In the genomic region with DNA sequence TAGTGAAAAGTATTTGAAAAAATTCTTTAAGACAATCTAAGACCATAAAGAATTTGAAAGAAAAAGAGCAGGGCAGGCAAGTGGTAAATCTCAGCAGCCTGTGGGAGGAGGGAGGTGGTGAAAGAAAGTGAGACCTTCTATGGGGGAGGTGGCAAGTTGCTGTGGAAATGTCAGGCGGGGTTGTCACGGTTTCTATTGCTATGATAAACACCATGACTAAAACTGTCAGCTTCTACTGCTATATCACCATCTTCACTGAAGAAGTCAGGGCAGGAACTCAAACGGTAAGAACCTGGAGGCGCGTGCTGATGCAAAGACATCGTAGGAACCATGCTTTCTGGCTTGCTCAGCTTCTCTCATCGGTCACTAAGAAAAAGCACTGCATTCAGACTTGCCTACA, we compare ENCODE assay signal across 20 mouse cellular contexts. TPM values are rescaled to one million over a fixed set of nuclear protein-coding genes. Genes with fewer than 3 reads are reported as not detected.
DNase-seq lines count a peak whose midpoint lies in the region; ATAC-seq lines count a peak whose summit lies in the region.
"Had no signal": no experiment of that assay in that cellular context is flagged by ENCODE, and none has a peak within 500 bp of the region (broad histone marks: within the 10 kb centered on the region; RNA-seq: fewer than 3 reads in every experiment).

No protein-coding gene starts in this region.

- H3K4me2 ChIP-seq in intestine, embryonic 14.5 days (ENCODE audit: low read length) = no peak overlapping the region
- H3K4me2 ChIP-seq in intestine, embryonic 16.5 days (ENCODE audit: low read depth, low read length) = no peak overlapping the region
- no peak overlapping the region for H3K4me2 ChIP-seq in midbrain, embryonic 11.5 days
- no peak overlapping the region for H3K4me2 ChIP-seq in midbrain, embryonic 14.5 days (ENCODE audit: low read length)
- H3K4me2 ChIP-seq: embryonic facial prominence, embryonic 12.5 days; hindbrain, embryonic 12.5 days; liver, embryonic 13.5 days; stomach, embryonic 15.5 days had no signal

- WGBS in intestine, embryonic 14.5 days = 60% methylated on average over 7 of the region's 7 CpGs
- WGBS in intestine, embryonic 16.5 days = 69% methylated on average over 7 of the region's 7 CpGs
- WGBS in midbrain, embryonic 11.5 days = 56% methylated on average over 7 of the region's 7 CpGs
- WGBS in midbrain, embryonic 14.5 days = 39% methylated on average over 7 of the region's 7 CpGs

- DNase-seq in frontal cortex, postnatal 14 days (ENCODE audit: low spot score in 2 of 2) = no peak
- DNase-seq in intestine, embryonic 14.5 days (ENCODE audit: low spot score) = peak; percentile 40
- DNase-seq in midbrain, embryonic 11.5 days (ENCODE audit: low spot score, missing footprints) = peak; percentile 86
- DNase-seq in midbrain, embryonic 14.5 days = no peak
- peak; percentile 22 to 37 for DNase-seq in right cerebral cortex, postnatal 36 days (ENCODE audit: low spot score in 2 of 2)
- DNase-seq in thymus, postnatal 10 days (ENCODE audit: low spot score in 2 of 2) = no peak
- DNase-seq: cerebellum, adult 11 months; kidney, adult 11 months; liver, embryonic 13.5 days; spleen, adult 18-20 months; thymus, postnatal 14 days had no signal

- H3K9ac ChIP-seq in intestine, embryonic 14.5 days (ENCODE audit: low read length) = no peak overlapping the region
- H3K9ac ChIP-seq in intestine, embryonic 16.5 days (ENCODE audit: low read depth, low read length) = no peak overlapping the region
- H3K9ac ChIP-seq in midbrain, embryonic 11.5 days (ENCODE audit: low read length) = no peak overlapping the region
- H3K9ac ChIP-seq in midbrain, embryonic 14.5 days (replicated peaks; ENCODE audit: low read length) = no peak overlapping the region
- H3K9ac ChIP-seq: embryonic facial prominence, embryonic 12.5 days; hindbrain, embryonic 12.5 days; liver, embryonic 13.5 days; stomach, embryonic 15.5 days had no signal

- no peaks in the 10 kb centered on the region for H3K4me1 ChIP-seq in intestine, embryonic 14.5 days (replicated peaks; ENCODE audit: control insufficient read depth, insufficient read depth, low read length)
- H3K4me1 ChIP-seq in intestine, embryonic 16.5 days (ENCODE audit: control insufficient read depth, insufficient read depth, low read length) = no peaks in the 10 kb centered on the region
- no peaks in the 10 kb centered on the region for H3K4me1 ChIP-seq in midbrain, embryonic 11.5 days (ENCODE audit: control insufficient read depth, insufficient read depth, low read length)
- H3K4me1 ChIP-seq in midbrain, embryonic 14.5 days (ENCODE audit: control insufficient read depth, insufficient read depth, low read length) = no peaks in the 10 kb centered on the region
- H3K4me1 ChIP-seq: embryonic facial prominence, embryonic 12.5 days; hindbrain, embryonic 12.5 days; limb, embryonic 10.5 days; liver, embryonic 13.5 days; stomach, embryonic 15.5 days had no signal

- no peak overlapping the region for H3K27ac ChIP-seq in intestine, embryonic 14.5 days (ENCODE audit: low read depth)
- no peak overlapping the region for H3K27ac ChIP-seq in intestine, embryonic 16.5 days (ENCODE audit: low read length)
- no peak overlapping the region for H3K27ac ChIP-seq in midbrain, embryonic 11.5 days (ENCODE audit: low read depth, low read length)
- no peak overlapping the region for H3K27ac ChIP-seq in midbrain, embryonic 14.5 days (replicated peaks; ENCODE audit: low read depth, low read length)
- H3K27ac ChIP-seq: embryonic facial prominence, embryonic 12.5 days; hindbrain, embryonic 12.5 days; layer of hippocampus, adult 2 months; limb, embryonic 10.5 days; liver, embryonic 13.5 days; stomach, embryonic 15.5 days had no signal

- no peak overlapping the region for H3K4me3 ChIP-seq in intestine, embryonic 14.5 days (ENCODE audit: low read depth, low read length)
- no peak overlapping the region for H3K4me3 ChIP-seq in intestine, embryonic 16.5 days (ENCODE audit: low read length)
- H3K4me3 ChIP-seq in midbrain, embryonic 11.5 days (ENCODE audit: low read depth, low read length) = no peak overlapping the region
- H3K4me3 ChIP-seq in midbrain, embryonic 14.5 days (replicated peaks; ENCODE audit: low read depth, low read length) = no peak overlapping the region
- H3K4me3 ChIP-seq: embryonic facial prominence, embryonic 12.5 days; hindbrain, embryonic 12.5 days; layer of hippocampus, adult 2 months; limb, embryonic 10.5 days; liver, embryonic 13.5 days; stomach, embryonic 15.5 days had no signal

- no peaks in the 10 kb centered on the region for H3K27me3 ChIP-seq in intestine, embryonic 14.5 days (replicated peaks; ENCODE audit: control insufficient read depth, insufficient read depth, low read length)
- no peaks in the 10 kb centered on the region for H3K27me3 ChIP-seq in intestine, embryonic 16.5 days (replicated peaks; ENCODE audit: control insufficient read depth, insufficient read depth, low read length)
- H3K27me3 ChIP-seq in midbrain, embryonic 11.5 days (ENCODE audit: control insufficient read depth, insufficient read depth, low read length) = no peaks in the 10 kb centered on the region
- H3K27me3 ChIP-seq in midbrain, embryonic 14.5 days (ENCODE audit: control insufficient read depth, insufficient read depth, low read length) = no peaks in the 10 kb centered on the region
- H3K27me3 ChIP-seq: embryonic facial prominence, embryonic 12.5 days; hindbrain, embryonic 12.5 days; liver, embryonic 13.5 days; stomach, embryonic 15.5 days had no signal

- no peaks in the 10 kb centered on the region for H3K36me3 ChIP-seq in intestine, embryonic 14.5 days (ENCODE audit: control insufficient read depth, insufficient read depth, low read length)
- no peaks in the 10 kb centered on the region for H3K36me3 ChIP-seq in intestine, embryonic 16.5 days (ENCODE audit: control insufficient read depth, insufficient read depth, low read length)
- no peaks in the 10 kb centered on the region for H3K36me3 ChIP-seq in midbrain, embryonic 11.5 days (ENCODE audit: control insufficient read depth, insufficient read depth, low read length)
- H3K36me3 ChIP-seq in midbrain, embryonic 14.5 days (ENCODE audit: control insufficient read depth, insufficient read depth, low read length) = no peaks in the 10 kb centered on the region
- H3K36me3 ChIP-seq: embryonic facial prominence, embryonic 12.5 days; hindbrain, embryonic 12.5 days; limb, embryonic 10.5 days; stomach, embryonic 15.5 days had no signal

- H3K9me3 ChIP-seq in intestine, embryonic 14.5 days (ENCODE audit: control insufficient read depth, low read length) = no peaks in the 10 kb centered on the region
- H3K9me3 ChIP-seq in intestine, embryonic 16.5 days (ENCODE audit: control insufficient read depth, low read length) = no peaks in the 10 kb centered on the region
- H3K9me3 ChIP-seq in midbrain, embryonic 11.5 days (ENCODE audit: control insufficient read depth, low read length) = no peaks in the 10 kb centered on the region
- no peaks in the 10 kb centered on the region for H3K9me3 ChIP-seq in midbrain, embryonic 14.5 days (ENCODE audit: control insufficient read depth, low read length)
- H3K9me3 ChIP-seq: embryonic facial prominence, embryonic 12.5 days; hindbrain, embryonic 12.5 days; limb, embryonic 10.5 days; liver, embryonic 13.5 days; stomach, embryonic 15.5 days had no signal

- ATAC-seq in frontal cortex, adult (ENCODE audit: low TSS enrichment) = peak; percentile 78
- ATAC-seq in intestine, embryonic 14.5 days (replicated peaks; ENCODE audit: low FRiP score, low TSS enrichment, low read depth) = no peak
- ATAC-seq in intestine, embryonic 16.5 days = no peak
- no peak for ATAC-seq in midbrain, embryonic 11.5 days (ENCODE audit: low FRiP score)
- ATAC-seq in midbrain, embryonic 14.5 days (ENCODE audit: low FRiP score, low TSS enrichment) = no peak
- ATAC-seq: midbrain, embryonic 16.5 days had no signal

RNA-seq across cellular contexts. Expression of gene Ccnt2, which starts 39.0 kb away (rescaled TPM):
- polyA plus RNA-seq in intestine, embryonic 14.5 days (2014; fragmentation: Nextera tagmentation; extraction: Ambion mirVana) = 73.1 and 74.0 TPM in 2 replicates
- polyA plus RNA-seq in intestine, embryonic 16.5 days (2015; fragmentation: Nextera tagmentation; extraction: Ambion mirVana) = 47.8 and 51.5 TPM in 2 replicates
- polyA plus RNA-seq in midbrain, embryonic 11.5 days (2014; fragmentation: Nextera tagmentation; extraction: Ambion mirVana) = 89.6 and 94.7 TPM in 2 replicates
- polyA plus RNA-seq in midbrain, embryonic 14.5 days (2014; fragmentation: Nextera tagmentation; extraction: Ambion mirVana) = 86.2 and 104 TPM in 2 replicates

RNA-seq across cellular contexts. Expression of gene Map3k19, which starts 41.9 kb away (rescaled TPM):
- not detected in 2 replicates for polyA plus RNA-seq in intestine, embryonic 14.5 days (2014; fragmentation: Nextera tagmentation; extraction: Ambion mirVana)
- not detected in 2 replicates for polyA plus RNA-seq in intestine, embryonic 16.5 days (2015; fragmentation: Nextera tagmentation; extraction: Ambion mirVana)
- polyA plus RNA-seq in midbrain, embryonic 11.5 days (2014; fragmentation: Nextera tagmentation; extraction: Ambion mirVana) = 0.10 TPM in 1 of 2 replicates, not detected in the other
- polyA plus RNA-seq in midbrain, embryonic 14.5 days (2014; fragmentation: Nextera tagmentation; extraction: Ambion mirVana) = 0.43 and 0.47 TPM in 2 replicates
- polyA plus RNA-seq: limb, embryonic 10.5 days; liver, embryonic 13.5 days; neural tube, embryonic 11.5 days; stomach, embryonic 15.5 days had no signal

RNA-seq across cellular contexts. Expression of gene Rab3gap1, which starts 55.6 kb away (rescaled TPM):
- polyA plus RNA-seq in intestine, embryonic 14.5 days (2014; fragmentation: Nextera tagmentation; extraction: Ambion mirVana) = 22.8 and 25.3 TPM in 2 replicates
- polyA plus RNA-seq in intestine, embryonic 16.5 days (2015; fragmentation: Nextera tagmentation; extraction: Ambion mirVana) = 19.9 and 20.3 TPM in 2 replicates
- 14.1 and 15.5 TPM in 2 replicates for polyA plus RNA-seq in midbrain, embryonic 11.5 days (2014; fragmentation: Nextera tagmentation; extraction: Ambion mirVana)
- 20.1 and 25.8 TPM in 2 replicates for polyA plus RNA-seq in midbrain, embryonic 14.5 days (2014; fragmentation: Nextera tagmentation; extraction: Ambion mirVana)

Comparison
In these comparisons a context has a peak if more than half of its experiments do, and no peak if none do; other contexts are left out.
1. DNase-seq: peak in intestine, embryonic 14.5 days (single experiment), midbrain, embryonic 11.5 days (single experiment) and right cerebral cortex, postnatal 36 days (2 of 2); none in frontal cortex, postnatal 14 days (0 of 2), midbrain, embryonic 14.5 days (single experiment) and thymus, postnatal 10 days (0 of 2).